Mouse (Mus musculus) ES-Bruce4 (cell line): ENCODE data around the gene Rnf185. TPM values are rescaled to one million over a fixed set of nuclear protein-coding genes. Genes with fewer than 3 reads are reported as not detected.

Source experiments
- H3K27ac ChIP-seq: 2 replicates; pipeline ENCODE4 v1.5.1; 2012; ENCODE audit warnings: low read length, inconsistent platforms; ENCODE audit not compliant: insufficient read depth
- H3K27me3 ChIP-seq: 2 replicates; pipeline ENCODE4 v1.6.1; 2012; ENCODE audit warnings: mild to moderate bottlenecking, low read length, inconsistent platforms; ENCODE audit not compliant: control insufficient read depth, poor library complexity, insufficient read depth, severe bottlenecking
- H3K36me3 ChIP-seq: 2 replicates; pipeline ENCODE4 v1.6.1; 2012; ENCODE audit warnings: inconsistent platforms, mild to moderate bottlenecking, low read length, moderate library complexity; ENCODE audit not compliant: control insufficient read depth, poor library complexity, insufficient read depth, severe bottlenecking
- H3K4me1 ChIP-seq: one replicate; pipeline ENCODE4 v1.8.1; 2011; ENCODE audit warnings: low read length; ENCODE audit not compliant: control insufficient read depth, insufficient read depth
- H3K4me3 ChIP-seq: 2 replicates; pipeline ENCODE4 v1.5.1; 2011; ENCODE audit warnings: low read depth, mild to moderate bottlenecking, low read length
- H3K9ac ChIP-seq: 2 replicates; pipeline ENCODE4 v1.6.1; 2012; ENCODE audit warnings: low read depth, mild to moderate bottlenecking, inconsistent platforms; ENCODE audit not compliant: poor library complexity, severe bottlenecking
- H3K9me3 ChIP-seq: replicated peaks from 2 replicates; pipeline ENCODE4 v1.6.1; 2012; ENCODE audit warnings: mild to moderate bottlenecking, low read length, inconsistent platforms; ENCODE audit not compliant: control insufficient read depth, poor library complexity, insufficient read depth, severe bottlenecking
- CTCF ChIP-seq: IDR thresholded peaks from one replicate; pipeline ENCODE4 v1.8.1; 2011; ENCODE audit warnings: low read depth, low read length
- EP300 ChIP-seq: IDR thresholded peaks from 2 replicates; pipeline ENCODE4 v1.6.1; 2011; ENCODE audit warnings: low read depth, low read length; ENCODE audit not compliant: insufficient read depth
- POLR2A ChIP-seq: IDR thresholded peaks from one replicate; pipeline ENCODE4 v1.8.1; 2011; ENCODE audit warnings: low read length; ENCODE audit not compliant: insufficient read depth
- polyA plus RNA-seq: library from polyadenylated mRNA; stranded (reverse); fragments of >200 nt; gene quantifications from 2 replicates; pipeline ENCODE4 v1.2.4, GENCODE M21; 2011; ENCODE audit warnings: low read depth; ENCODE audit not compliant: missing spikeins, insufficient read depth, insufficient read length

Rnf185 gene
- polyA plus RNA-seq, 1 experiment, result 21.4 TPM

DNA sequence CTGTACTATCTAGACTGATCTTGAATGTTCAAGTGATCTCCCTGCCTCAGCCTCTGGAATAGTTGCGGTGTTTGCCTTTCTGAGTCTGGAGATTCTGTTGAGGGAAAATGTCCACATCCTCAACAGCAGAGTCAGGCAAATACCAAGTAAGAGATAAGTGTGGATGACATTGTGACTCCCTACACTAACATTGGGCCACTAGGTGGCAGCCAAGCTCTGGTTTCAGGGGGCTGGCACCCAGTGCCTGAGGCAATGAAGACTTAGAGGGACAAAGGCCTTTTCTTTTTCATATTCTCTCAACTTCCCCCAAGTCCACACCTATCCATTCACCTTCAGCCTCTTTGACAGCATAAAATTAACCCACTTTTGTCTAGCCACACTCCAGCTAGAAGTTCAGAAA lies 20.3 kb upstream of the Rnf185 start:
- Histone ChIP-seq H3K4me1 (peaks cover 3% of the 10 kb centered on the region), H3K27ac (no peak overlapping the region), H3K4me3 (no peak overlapping the region), H3K27me3 (no peaks in the 10 kb centered on the region; the same call in 1 of the 2 replicates), H3K9me3 (no peaks in the 10 kb centered on the region), H3K36me3 (no peaks in the 10 kb centered on the region), H3K9ac (no peak overlapping the region)
- TF ChIP-seq EP300 (peak; percentile 45; the same call in 1 of the 2 replicates), POLR2A (no peak), CTCF (peak; percentile 88)

DNA sequence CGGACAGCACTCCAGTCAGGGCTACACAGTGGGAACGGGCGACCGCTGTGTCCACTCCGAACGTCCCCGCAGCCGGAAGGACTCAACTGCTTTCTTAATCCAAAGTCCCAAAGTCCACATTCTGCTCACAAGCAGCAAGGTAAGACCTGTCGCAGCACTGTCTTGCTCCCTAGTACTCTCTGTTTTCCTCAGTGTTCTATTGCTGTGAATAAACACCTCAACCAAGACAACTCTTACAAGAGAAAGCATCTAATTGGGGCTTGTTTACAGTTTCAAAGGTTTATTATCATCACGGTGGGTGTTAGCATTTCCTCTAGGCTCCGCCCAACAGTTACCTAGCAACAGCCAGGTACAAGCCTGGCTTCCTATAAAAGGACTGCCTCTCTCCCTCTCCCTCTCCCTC lies 19.3 kb upstream of the Rnf185 start:
- Histone ChIP-seq H3K9ac (no peak overlapping the region), H3K4me3 (no peak overlapping the region), H3K4me1 (peaks cover 3% of the 10 kb centered on the region), H3K9me3 (no peaks in the 10 kb centered on the region), H3K27ac (no peak overlapping the region), H3K27me3 (no peaks in the 10 kb centered on the region; the same call in 1 of the 2 replicates), H3K36me3 (no peaks in the 10 kb centered on the region)
- TF ChIP-seq CTCF (no peak), POLR2A (no peak), EP300 (no peak)

DNA sequence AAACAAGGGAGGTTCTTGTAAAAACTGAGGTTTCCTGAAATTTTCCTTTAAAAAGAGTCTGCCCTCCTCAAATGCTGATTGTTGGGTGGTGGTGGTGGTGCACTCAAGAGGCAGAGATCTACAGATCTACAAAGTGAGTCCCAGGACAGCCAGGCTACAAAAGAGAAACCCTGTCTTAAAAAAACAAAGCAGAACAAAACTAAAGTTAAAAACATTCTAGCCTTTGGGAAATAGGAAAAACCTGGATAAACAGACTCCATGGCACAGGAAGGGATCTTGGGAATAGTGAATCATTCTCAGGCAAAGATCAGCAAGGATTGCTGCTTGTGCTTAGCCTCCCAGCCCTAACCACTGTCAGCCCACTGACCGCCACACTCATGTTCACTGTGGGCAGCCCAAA lies 10.7 kb upstream of the Rnf185 start:
- Histone ChIP-seq H3K9me3 (no peaks in the 10 kb centered on the region), H3K9ac (no peak overlapping the region), H3K27me3 (no peaks in the 10 kb centered on the region), H3K4me3 (no peak overlapping the region), H3K4me1 (peaks cover 2% of the 10 kb centered on the region), H3K27ac (no peak overlapping the region), H3K36me3 (no peaks in the 10 kb centered on the region)
- TF ChIP-seq EP300 (no peak), POLR2A (no peak), CTCF (no peak)

DNA sequence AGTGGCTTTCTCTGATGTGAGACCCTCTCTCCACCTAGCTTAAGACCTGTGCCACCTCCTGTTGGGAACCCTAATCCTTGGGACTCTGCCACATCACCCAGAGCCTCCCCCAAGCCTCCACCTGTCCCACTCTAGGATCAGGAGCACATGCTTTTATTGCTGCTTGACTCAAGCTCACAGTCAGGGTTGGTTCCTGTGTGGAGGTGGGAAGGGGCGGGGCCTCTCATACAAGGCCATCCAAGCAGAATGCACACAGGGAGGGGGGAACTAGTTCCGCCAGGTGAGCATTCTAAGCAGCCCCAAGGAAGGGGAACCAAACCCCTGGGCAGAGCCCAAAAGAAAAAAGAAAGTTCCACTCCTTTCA lies 6.9 kb upstream of the Rnf185 start:
- Histone ChIP-seq H3K9me3 (no peaks in the 10 kb centered on the region), H3K27me3 (no peaks in the 10 kb centered on the region), H3K27ac (no peak overlapping the region), H3K36me3 (no peaks in the 10 kb centered on the region), H3K4me1 (peaks cover 2% of the 10 kb centered on the region), H3K4me3 (no peak overlapping the region), H3K9ac (no peak overlapping the region)
- no peak for TF ChIP-seq CTCF
- no peak for TF ChIP-seq POLR2A
- no peak for TF ChIP-seq EP300

DNA sequence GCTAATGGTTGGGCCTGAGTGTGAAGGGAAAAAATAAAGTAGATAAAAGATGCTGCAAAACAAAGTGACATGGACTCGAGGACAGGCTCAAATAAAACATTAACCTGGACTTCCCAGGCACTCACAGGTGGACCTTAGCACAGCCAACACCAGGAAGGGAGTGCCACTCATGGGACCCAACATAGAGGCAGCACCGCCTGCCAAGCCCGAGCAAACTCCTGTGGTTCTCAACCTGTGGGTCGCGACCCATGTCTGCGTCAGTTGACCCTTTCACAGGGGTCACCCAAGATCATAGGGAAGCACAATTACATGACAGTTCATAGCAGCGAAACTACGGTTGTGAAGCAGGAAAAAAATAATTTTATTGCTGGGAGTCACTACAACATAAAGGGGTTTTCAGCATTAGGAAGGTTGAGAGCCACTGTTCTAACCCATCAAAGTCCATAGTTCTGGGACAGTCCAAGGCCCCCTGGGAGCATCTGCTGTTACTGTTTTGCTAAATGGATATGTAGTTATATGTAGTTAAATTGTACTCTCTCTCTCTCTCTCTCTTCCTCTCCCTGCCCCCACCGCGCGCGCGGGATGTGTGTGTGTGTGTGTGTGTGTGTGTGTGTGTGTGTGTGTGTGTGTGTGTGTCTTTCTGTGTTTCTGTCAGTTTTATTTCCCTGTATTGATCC lies 6.4 kb upstream of the Rnf185 start:
- Histone ChIP-seq H3K36me3 (no peaks in the 10 kb centered on the region), H3K27ac (no peak overlapping the region), H3K9me3 (no peaks in the 10 kb centered on the region), H3K9ac (no peak overlapping the region), H3K4me1 (peaks cover 2% of the 10 kb centered on the region), H3K4me3 (no peak overlapping the region), H3K27me3 (no peaks in the 10 kb centered on the region)
- TF ChIP-seq EP300 (no peak), CTCF (no peak), POLR2A (no peak)

DNA sequence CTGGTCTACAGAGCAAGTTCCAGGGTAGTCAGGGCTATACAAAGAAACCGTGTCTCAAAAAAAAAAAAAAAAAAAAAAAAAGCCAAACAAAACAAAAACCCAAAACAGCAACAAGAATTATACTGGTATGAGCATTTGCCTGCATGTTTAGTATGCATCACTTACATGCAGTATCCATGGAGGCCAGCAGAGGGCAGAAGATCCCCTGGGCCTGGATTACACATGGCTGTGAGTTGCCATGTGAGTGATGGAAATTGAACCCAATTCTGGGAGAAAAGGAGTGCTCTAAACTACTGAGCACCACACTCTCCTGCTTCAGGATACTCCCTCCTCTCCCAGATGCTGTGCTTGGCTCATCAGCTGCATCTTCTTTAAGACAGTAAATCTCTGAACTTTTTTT lies 4.2 kb upstream of the Rnf185 start:
- Histone ChIP-seq H3K4me1 (peaks cover 3% of the 10 kb centered on the region), H3K9me3 (no peaks in the 10 kb centered on the region), H3K9ac (no peak overlapping the region), H3K27me3 (no peaks in the 10 kb centered on the region), H3K4me3 (no peak overlapping the region), H3K36me3 (no peaks in the 10 kb centered on the region), H3K27ac (no peak overlapping the region)
- TF ChIP-seq CTCF (peak; percentile 86), POLR2A (no peak)
